Mouse (Mus musculus) splenic B cell, adult 2 months (primary cell): ENCODE data around the gene Cdkn2aipnl.
A peak's percentile ranks its signal among the peaks of the same experiment; 100 is the strongest.

ENCODE experiments used
- DNase-seq: peaks from one replicate; pipeline ENCODE4 v3.0.0-alpha.2; 2011; ENCODE audit warnings: low read depth, low spot score
- H3K27me3 ChIP-seq: 2 replicates; pipeline ENCODE4 v1.6.1; 2012; ENCODE audit warnings: mild to moderate bottlenecking, low read length, moderate library complexity, mixed read lengths; ENCODE audit not compliant: control insufficient read depth, poor library complexity, insufficient read depth, severe bottlenecking
- H3K36me3 ChIP-seq: 2 replicates; pipeline ENCODE4 v1.6.1; 2012; ENCODE audit warnings: mild to moderate bottlenecking, low read length, moderate library complexity, mixed read lengths; ENCODE audit not compliant: control insufficient read depth, poor library complexity, insufficient read depth, severe bottlenecking

Gene Cdkn2aipnl

GRCm38 (mm10) chr11:51967443-51968401 is at the start of gene Cdkn2aipnl:
Gene Cdkn2aipnl (plus strand): TSS chr11:51967661.
- DNase-seq = peak; percentile 98
- H3K36me3 ChIP-seq = peaks cover 6% of the 10 kb centered on the region
- H3K27me3 ChIP-seq = no peaks in the 10 kb centered on the region

GRCm38 (mm10) chr11:51917951-51918350 is 49.5 kb upstream of the Cdkn2aipnl start:
- Histone ChIP-seq H3K27me3 (no peaks in the 10 kb centered on the region), H3K36me3 (no peaks in the 10 kb centered on the region)
- DNase-seq = no peak

- DNase-seq = no peak
- H3K27me3 ChIP-seq = no peaks in the 10 kb centered on the region
- no peaks in the 10 kb centered on the region for H3K36me3 ChIP-seq
These were observed 48.9 kb upstream of the Cdkn2aipnl start for GRCm38 (mm10) chr11:51918576-51918975.

GRCm38 (mm10) chr11:51921355-51922125 is 45.9 kb upstream of the Cdkn2aipnl start:
- peak; percentile 50 for DNase-seq
- Histone ChIP-seq H3K27me3 (no peaks in the 10 kb centered on the region), H3K36me3 (no peaks in the 10 kb centered on the region)

- DNase-seq = no peak
- H3K27me3 ChIP-seq = no peaks in the 10 kb centered on the region
- no peaks in the 10 kb centered on the region for H3K36me3 ChIP-seq
These were observed 45.0 kb upstream of the Cdkn2aipnl start for GRCm38 (mm10) chr11:51922421-51922841.

GRCm38 (mm10) chr11:51925595-51925994 is 41.9 kb upstream of the Cdkn2aipnl start:
- H3K27me3 ChIP-seq = no peaks in the 10 kb centered on the region
- peak; percentile 47 for DNase-seq
- no peaks in the 10 kb centered on the region for H3K36me3 ChIP-seq

- no peak for DNase-seq
- H3K36me3 ChIP-seq = no peaks in the 10 kb centered on the region
These were observed 41.1 kb upstream of the Cdkn2aipnl start for GRCm38 (mm10) chr11:51926385-51926784.

GRCm38 (mm10) chr11:51927106-51927505 is 40.4 kb upstream of the Cdkn2aipnl start:
- Histone ChIP-seq H3K36me3 (no peaks in the 10 kb centered on the region), H3K27me3 (no peaks in the 10 kb centered on the region)
- peak; percentile 44 for DNase-seq

More at GRCm38 (mm10) chr11:51926385-51926784, 41.1 kb upstream of the Cdkn2aipnl start:
- no peaks in the 10 kb centered on the region for H3K27me3 ChIP-seq

GRCm38 (mm10) chr11:51931138-51931537 is 36.3 kb upstream of the Cdkn2aipnl start:
- Histone ChIP-seq H3K36me3 (no peaks in the 10 kb centered on the region), H3K27me3 (no peaks in the 10 kb centered on the region)
- peak; percentile 65 for DNase-seq

GRCm38 (mm10) chr11:51931790-51932189 is 35.7 kb upstream of the Cdkn2aipnl start:
- DNase-seq = peak; percentile 86
- H3K36me3 ChIP-seq = no peaks in the 10 kb centered on the region
- H3K27me3 ChIP-seq = no peaks in the 10 kb centered on the region

- DNase-seq = no peak
- Histone ChIP-seq H3K36me3 (no peaks in the 10 kb centered on the region), H3K27me3 (no peaks in the 10 kb centered on the region)
These were observed 33.2 kb upstream of the Cdkn2aipnl start for GRCm38 (mm10) chr11:51934230-51934629.

GRCm38 (mm10) chr11:51935636-51936434 is 31.6 kb upstream of the Cdkn2aipnl start:
- no peaks in the 10 kb centered on the region for H3K36me3 ChIP-seq
- DNase-seq = peak; percentile 89
- no peaks in the 10 kb centered on the region for H3K27me3 ChIP-seq

GRCm38 (mm10) chr11:51937361-51937781 is 30.1 kb upstream of the Cdkn2aipnl start:
- DNase-seq = peak; percentile 82
- Histone ChIP-seq H3K27me3 (no peaks in the 10 kb centered on the region), H3K36me3 (no peaks in the 10 kb centered on the region)

GRCm38 (mm10) chr11:51938817-51939589 is 28.5 kb upstream of the Cdkn2aipnl start:
- H3K27me3 ChIP-seq = no peaks in the 10 kb centered on the region
- DNase-seq = peak; percentile 88
- no peaks in the 10 kb centered on the region for H3K36me3 ChIP-seq
